Mouse (Mus musculus): ENCODE data around the gene Trim38.

Trim38 gene

GRCm38 (mm10) chr13:23836630-23837029 is 66.9 kb downstream of the Trim38 start:
- DNase-seq, result no peak

GRCm38 (mm10) chr13:23839308-23839707 is 69.6 kb downstream of the Trim38 start, which contains the start of gene Slc17a3:
Gene Slc17a3, plus strand, starts transcription at chr13:23839434.
- no peak for DNase-seq

Measured in cerebellum, adult 11 months (tissue).